Mouse (Mus musculus): ENCODE measurements around the gene Slc26a1.

Slc26a1 gene

DNA sequence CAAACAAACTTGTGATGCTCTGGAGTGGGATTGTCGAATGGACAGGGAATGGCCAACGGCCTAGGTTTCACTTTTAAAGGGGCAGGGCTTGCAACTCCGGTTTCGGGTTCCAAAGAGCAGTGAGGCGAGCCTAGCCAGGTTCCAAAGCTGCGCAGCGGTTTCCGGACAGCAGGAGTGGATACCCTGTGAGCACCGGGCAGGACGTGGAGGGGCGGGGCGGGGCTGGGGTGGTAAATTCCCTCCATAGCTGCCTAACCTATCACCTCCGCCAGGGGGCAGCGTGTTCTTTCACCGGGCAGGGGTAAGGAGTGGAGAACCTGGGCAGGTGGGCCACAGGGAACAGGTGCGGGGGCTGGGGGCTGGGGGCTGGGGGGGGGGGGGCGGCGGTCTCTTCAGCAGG, 16.9 kb upstream of the Slc26a1 start, which contains the start of gene Fgfrl1:
Gene Fgfrl1, plus strand, starts transcription at position 112 of the 400 bp plus-strand sequence.
- in situ Hi-C loops (cut with MboI; ENCODE audit: low sequenced_read_pairs): no loop called here

DNA sequence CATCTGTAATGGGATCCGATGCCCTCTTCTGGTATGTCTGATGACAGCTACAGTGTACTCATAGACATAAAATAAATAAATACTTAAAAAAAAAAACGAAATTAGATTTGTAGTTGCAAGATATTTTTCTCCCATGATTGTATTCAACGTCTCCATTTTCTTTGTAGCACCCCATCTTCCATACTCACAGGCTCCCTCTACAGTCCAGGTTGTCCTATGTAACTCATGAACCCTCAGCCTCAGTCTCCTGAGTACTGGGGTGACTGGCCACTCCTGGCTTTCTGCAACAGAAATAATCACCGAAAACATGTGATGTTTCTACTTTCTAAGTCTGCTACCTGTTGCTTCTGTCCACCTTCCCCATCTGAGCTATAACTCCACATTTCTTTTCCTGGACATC, 15.8 kb upstream of the Slc26a1 start:
- in situ Hi-C loops (cut with MboI; ENCODE audit: low sequenced_read_pairs): no loop called here

DNA sequence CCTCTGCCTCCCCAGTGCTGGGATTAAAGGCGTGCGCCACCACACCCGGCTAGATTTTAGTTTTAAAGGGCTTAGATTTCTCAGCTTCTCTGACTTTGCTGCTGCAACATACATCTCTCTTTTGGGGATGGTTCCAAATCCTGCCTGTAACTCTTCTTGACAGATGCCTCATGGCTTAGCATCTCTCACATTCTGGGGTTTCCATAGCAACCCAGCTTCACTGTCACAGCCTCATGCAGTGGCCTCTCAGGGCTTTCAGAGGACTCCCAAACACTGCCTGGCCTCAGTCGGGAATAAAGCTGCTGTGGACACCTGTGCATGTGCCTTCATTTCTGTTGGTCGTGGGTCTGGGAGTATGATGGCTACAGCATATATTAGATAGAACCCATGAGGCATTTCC, 13.7 kb upstream of the Slc26a1 start:
- in situ Hi-C loops (cut with MboI; ENCODE audit: low sequenced_read_pairs): no loop called here

DNA sequence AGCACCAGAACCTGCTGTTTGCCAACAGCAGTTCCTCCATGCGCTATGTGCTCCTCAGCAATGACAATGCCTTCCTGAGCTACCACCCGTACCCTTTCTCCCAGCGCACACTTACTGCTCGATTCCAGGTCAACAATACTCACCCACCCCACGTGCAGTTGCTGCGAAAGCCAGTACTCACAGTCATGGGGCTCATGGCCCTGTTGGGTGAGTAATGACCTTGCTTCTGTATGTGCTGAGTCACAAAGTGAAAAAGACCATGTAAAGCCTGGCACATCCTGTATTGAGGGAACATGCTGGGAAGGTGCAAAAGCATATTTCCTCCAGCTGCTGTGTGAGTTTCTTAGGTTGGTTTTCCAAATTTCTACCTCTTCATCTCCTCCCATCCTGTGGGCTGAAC, 5.5 kb upstream of the Slc26a1 start:
- in situ Hi-C loops (cut with MboI; ENCODE audit: low sequenced_read_pairs): no loop called here

DNA sequence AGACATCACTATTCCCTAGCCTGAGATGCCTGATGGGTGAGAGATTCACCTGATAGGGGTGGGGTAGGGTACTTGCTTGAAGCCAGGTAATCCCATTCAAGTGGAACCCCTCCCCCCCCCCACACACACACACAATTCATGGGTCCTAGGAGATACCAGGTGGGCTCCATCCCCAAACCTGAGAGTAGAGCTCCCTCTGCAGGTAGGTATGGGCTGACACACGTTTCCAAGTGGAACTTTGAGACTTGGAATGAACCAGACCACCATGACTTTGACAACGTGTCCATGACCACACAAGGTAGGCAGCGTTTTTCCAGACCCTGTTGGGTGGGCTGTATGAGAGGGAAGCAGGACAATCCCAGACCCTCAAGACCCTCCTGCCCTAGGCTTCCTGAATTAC, 4.5 kb upstream of the Slc26a1 start:
- in situ Hi-C loops (cut with MboI; ENCODE audit: low sequenced_read_pairs): no loop called here

DNA sequence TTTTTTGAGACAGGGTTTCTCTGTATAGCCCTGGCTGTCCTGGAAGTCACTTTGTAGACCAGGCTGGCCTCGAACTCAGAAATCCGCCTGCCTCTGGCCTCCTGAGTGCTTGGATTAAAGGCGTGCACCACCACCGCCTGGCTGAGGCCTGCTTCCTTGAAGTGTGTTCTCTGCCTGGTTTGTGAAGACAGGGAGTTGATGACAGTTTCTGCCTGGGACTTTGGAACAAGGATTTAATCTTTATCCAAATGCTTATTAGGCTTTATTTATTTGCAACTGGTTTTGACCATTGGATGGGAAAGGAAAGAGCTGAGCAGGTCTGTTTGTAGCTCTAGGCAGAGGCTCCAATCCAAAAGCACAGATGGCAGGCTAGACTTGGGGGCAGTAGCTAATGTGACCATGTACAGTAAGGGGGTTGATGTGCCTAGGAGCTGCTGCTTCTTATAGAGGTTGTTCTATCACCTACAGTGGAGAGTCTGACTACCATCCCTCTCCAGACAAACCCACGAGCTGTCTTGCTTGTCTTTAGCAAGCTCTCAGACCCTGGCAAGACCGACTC, 3.0 kb upstream of the Slc26a1 start:
- in situ Hi-C loops (cut with MboI; ENCODE audit: low sequenced_read_pairs): no loop called here

DNA sequence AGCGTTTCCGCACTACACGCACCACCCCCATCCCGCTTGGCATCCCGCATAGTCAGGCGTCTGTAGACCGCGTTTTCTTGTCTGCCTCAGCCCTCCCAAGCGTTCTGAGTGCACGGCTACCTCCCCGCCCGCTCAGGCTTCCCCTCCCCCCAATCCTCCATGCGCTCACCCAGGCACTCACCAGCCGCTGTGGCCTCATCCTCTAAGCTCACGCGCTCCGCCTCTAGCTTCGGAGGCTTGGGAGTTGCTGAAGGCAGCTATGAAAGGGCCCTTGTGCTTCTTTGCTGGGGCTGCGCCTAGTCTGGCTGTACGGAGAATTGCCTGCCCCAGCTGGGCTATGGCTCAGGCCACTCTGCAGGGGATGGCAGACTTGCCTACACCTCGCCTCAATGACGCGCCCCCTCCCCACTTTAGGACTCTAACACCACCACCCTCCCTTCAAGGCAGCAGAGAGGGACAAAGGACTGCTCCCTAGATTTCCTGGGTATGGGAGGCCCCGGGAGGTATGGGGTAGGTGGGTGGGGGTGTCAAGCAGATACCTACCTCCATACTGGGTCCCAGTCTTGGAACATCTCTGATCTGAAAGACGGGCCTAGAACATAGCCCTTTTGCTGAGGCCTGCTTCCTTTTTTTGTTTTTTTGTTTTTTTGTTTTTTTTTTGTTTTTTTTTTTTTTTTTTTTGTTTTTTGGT, 2.4 kb upstream of the Slc26a1 start:
- in situ Hi-C loops (cut with MboI; ENCODE audit: low sequenced_read_pairs): no loop called here

DNA sequence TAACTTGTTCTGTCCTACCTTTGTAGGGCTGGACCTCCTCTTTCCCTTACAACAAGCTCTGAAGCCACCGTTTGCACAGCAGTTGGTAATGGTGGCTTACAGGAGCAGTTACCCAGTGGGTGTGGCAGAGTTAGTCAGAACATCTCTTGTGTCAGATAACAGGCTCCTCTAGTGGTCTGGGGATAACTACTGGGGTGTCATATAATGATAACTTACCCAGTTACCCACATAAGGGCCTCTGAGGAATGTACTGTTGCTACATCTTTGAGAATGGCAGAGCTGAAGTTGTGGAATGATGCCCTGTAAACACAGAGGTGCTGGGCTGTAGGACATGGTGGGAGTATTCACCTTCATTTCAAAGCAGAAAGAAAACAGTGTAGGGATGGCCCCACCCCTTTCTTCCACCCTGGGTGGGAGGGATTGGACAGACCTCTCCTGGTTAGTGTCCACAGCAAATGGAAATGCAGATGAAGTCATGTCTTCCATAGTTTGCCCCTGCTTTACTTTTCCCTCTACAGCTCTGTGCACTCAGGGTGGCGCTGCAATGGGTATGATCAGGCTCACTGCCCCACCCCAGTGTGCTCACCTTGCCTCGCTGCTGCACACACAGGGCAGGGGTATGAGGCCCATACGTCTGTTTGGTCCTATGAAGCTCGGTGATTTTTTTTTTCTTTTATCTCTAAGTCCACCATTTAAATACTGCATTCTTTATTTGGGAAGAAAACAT, 1.6 kb upstream of the Slc26a1 start:
- in situ Hi-C loops (cut with MboI; ENCODE audit: low sequenced_read_pairs): no loop called here

DNA sequence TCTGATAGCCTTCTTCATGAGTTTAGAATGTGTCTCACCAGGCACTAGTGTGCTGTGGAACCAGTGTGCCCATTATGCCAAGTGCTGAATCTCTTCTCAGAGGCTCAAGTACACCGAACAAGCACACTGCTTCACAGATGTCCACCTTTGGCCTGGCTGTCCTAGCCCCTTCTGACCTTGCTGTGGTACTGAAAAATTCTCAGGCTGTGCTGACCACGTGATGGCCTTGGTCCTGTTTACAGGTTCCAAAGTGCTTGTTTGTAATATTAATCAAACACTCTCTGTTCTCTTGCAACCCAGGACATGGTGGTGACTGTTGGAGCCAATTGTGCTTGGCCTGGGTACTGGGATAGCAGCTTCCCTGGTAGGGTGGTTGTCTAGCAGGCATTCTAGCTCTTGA, 745 bp downstream of the Slc26a1 start:
- in situ Hi-C loops (cut with MboI; ENCODE audit: low sequenced_read_pairs): no loop called here

DNA sequence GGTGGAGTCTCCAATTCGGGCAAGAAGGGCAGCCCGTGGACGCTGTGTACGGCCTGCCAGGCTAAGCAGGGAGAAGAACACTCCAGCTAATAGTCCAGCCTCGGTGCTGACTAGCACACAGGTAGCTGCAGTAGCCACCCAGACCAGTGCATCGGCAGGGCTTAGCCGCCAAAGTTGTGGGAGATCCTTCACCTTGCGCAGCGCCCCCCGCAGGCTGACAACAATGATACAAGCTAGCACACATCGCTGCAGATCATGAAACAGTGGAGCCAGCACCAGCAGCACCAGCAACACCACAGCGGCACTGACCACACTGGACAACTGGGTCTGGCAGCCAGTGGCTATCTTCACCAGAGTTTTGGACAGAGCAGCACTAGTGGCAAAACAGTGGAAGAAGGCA, 3.6 kb downstream of the Slc26a1 start:
- in situ Hi-C loops (cut with MboI; ENCODE audit: low sequenced_read_pairs): no loop called here

DNA sequence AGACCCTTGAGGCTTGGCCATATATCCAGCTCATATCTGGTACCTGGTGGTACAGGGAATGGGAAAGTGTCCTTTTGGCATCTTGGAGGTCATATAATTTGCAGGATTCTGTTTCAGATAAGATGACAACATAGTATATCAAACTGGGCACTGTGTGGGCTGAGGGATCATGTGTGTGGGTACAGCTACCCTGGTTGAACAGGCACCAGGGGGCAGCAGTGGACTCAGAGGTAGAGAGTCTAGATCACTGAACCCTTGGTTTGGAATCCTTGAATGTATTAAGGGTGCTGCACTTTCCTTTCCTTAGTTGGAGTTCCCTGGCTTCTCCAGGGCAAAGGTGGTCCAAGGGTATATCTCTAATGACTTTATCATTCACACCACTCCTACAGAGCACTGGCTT, 4.6 kb downstream of the Slc26a1 start:
- in situ Hi-C loops (cut with MboI; ENCODE audit: low sequenced_read_pairs): no loop called here

DNA sequence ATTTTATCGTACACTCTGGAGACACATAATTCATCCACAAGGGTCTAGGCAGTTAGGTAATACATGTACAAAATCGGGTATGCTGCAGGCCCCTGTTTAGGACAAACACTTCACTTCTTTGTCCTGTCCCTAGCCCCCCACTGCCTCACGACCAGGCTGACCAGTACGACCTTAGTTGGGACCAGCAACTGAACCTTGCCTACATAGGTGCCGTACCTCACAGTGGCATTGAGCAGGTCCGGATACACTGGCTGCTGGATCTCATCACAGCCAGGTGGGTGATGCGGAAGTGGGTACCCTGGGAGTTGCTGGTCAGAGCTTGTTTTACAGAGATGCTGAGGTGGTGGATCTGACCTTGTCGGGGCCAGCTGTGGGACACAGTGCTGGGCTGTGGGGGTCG, 5.4 kb downstream of the Slc26a1 start:
- in situ Hi-C loops (cut with MboI; ENCODE audit: low sequenced_read_pairs): no loop called here

DNA sequence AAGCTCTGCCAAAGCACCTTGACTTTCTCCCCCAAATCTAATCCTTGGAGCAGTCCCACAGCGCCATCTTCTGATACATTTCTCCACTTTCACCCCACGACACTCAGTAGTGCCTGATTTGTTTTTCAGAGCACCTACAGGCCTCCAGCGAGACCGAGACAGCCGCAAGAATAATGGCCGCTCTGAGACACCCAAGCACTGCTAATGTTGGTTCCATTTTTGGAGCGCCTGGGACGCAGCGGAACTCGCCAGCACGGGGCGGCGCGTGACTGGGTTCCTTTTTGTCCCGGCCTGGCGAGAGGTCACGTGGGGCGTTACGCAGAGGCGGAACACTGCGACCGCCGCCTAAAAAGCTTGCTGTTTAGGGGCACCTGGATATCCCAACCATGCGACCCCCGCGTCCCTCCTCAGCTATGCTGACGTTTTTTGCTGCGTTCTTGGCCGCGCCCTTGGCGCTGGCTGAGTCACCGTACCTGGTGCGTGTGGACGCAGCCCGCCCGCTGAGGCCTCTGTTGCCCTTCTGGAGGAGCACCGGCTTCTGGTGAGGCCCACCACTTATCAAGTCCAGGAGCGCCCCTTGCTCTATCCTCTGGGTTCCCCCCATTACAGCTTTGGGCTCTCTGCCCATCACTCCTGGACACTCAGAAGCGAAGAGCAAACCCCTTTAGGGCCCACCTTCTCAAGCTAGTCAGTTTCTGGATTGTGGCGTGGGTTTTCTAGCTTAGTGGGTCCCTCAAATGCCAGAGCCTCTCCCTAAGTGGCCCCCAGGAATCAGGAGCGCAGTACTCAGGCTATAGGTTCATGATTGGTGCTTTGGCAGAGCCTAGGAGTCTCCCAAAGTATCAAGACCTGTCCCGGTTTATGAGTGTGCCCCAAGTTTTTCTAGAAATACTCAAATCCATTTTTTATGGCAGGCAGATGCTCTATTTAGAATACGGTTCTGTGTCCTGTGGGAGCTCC, 6.1 kb downstream of the Slc26a1 start, which contains the start of gene Dgkq:
Gene Dgkq, minus strand, starts transcription at position 696 of the 960 bp plus-strand sequence.
- in situ Hi-C loops (cut with MboI; ENCODE audit: low sequenced_read_pairs): no loop called here

DNA sequence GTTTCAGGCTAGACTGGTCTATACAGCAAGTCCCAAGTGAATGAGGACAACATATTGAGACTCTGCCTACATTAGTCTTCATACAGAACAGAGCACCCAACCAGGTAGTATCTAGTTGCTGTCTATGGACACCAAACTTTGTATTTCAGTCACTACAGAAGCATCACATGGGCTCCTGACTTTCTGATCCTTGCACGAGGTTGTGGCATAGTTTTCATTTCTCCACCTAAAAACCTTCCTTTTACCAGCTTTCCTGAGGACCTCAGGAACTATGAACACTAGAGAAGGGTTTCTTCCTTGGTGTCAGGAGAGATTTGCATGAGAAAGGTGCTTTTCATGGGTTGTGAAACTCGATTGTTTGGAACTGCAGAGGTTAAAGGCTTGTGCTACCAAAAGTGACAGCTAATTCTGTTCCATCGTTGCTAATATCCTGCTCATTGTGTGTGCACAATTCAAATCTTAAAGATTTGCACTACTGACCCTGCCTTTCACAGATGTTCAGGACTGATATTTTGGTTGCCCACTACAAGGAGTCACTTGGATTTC, 6.9 kb downstream of the Slc26a1 start:
- in situ Hi-C loops (cut with MboI; ENCODE audit: low sequenced_read_pairs): no loop called here

DNA sequence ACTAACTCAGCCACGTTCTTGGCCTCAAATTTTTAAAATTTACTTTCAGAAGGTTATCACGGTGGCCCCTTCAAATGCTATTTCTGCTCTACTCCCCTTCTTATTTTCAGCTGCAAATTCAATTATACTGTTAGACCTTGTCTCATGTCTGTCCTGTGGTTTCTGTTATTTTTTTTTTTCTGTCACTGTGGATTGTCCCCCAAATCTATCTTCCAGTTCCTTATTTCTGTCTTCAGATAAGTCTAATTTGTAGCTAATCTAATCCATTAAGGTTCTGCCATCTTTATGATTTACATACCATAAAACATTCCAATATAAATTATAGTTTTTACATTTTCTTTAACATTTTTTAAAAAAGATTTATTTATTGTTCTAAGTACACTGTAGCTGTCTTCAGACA, 8.0 kb downstream of the Slc26a1 start:
- in situ Hi-C loops (cut with MboI; ENCODE audit: low sequenced_read_pairs): no loop called here

DNA sequence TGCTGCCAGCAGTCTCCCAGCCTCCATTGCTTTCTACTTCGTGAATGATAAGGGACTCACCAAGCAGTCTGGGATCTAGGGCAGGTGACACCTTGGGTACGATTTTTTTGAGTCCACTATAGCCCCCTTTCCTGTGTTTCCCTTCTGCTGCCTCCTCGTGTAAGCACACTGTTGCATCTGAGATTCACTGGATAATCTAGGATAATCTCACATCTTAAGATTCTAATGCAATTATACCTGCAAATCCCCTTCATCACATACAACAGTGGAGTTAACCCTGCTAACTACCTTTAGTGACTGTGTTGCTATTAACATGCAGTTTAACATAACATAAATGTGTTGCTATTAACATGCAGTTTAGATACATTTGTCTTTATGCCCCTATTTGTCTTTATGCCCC, 10.3 kb downstream of the Slc26a1 start:
- in situ Hi-C loops (cut with MboI; ENCODE audit: low sequenced_read_pairs): no loop called here

DNA sequence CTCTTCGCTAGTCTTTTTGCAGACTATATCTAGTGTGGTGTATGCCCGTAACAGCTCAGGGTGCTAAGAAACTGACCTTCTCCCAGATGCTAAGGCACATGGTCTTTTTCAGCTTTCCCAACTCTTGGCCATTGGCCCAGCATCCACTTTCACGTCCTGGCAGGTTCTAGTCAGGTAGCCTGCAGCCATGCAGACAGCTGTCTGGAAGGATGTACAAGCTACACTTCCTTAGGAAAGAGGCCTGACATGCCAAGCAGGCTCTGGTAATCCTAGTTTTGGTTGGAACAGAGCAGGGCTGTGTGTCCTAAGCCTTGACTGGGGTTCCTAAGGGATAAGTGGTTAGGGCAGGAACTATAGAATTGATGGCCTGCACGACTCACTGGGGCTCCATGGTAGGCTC, 12.6 kb downstream of the Slc26a1 start:
- in situ Hi-C loops (cut with MboI; ENCODE audit: low sequenced_read_pairs): no loop called here

DNA sequence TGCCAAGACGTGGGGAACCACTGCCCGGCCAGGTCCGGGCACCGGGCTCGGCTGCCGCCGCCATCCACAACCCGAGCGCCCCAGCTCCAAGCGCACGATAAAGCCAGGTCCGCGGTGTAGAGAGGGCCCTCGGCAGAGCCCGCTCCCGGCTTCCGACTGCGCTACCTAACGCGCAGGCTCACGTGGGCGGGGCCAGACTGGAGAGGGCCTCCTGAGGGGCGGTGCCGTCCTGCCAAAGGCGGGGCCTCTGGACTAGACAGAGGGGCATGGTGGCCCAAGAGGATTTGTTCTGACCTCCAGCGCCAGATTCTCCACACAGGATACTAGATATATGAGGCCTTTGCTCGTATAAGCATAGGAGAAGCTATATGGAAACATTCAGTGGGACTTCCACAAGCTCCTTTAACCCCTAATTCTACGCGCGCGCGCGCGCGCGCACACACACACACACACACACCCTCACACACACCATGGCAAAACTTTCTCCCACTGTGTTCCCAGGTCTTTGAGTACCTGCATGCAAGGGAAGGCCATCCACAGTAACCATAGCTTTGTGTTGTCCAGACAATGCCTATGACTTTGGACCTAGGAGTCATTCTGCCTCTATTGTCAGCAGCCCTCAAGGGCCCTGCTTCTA, 14.6 kb downstream of the Slc26a1 start:
- in situ Hi-C loops (cut with MboI; ENCODE audit: low sequenced_read_pairs): no loop called here

DNA sequence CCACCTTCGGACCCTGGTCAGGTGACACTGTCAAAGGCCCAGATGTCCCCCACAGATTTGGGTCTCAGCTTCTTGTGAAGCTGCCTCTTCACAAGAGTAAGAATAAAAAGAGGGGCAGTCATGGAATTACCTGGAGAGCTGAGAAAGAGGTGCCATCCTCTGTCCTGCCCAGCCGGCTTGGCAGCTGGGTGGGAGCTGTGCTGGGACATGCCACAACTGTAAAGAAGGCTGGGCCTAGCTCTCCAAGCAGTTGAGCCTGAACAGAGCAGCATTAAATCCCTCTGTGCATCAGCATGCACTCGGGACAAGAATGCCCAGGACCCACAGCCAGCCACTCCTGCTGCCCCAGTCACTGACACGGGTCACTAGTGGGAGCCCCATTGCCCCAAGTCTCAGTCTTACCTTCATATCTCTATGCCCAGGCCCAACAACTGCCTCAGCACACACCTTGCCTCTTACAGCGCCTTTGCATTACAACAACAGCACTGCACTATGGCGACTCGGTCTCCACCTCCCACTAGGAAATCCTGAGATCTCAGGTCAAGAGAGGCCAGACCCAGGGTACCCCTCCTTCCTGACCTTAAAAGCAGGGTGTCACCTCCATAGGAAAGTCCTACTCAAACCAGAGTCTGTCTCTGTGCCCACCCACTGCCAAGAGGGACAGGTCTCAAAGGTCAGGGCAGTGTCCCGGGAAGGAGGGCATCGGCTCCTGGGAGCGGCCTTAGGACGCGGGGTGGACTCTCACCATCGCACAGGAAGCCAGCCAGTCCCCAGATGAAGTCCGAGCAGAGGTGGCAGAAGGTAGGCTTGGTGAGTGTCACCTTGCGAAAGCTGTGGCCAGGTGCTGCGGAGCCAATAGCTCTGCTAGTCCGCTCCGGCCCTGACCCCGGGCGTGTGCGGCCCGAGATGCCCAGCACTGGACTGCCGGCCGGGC, 15.4 kb downstream of the Slc26a1 start, which contains the start of gene Idua:
Gene Idua, plus strand, starts transcription at position 634 of the 934 bp plus-strand sequence.
- in situ Hi-C loops (cut with MboI; ENCODE audit: low sequenced_read_pairs): no loop called here

Measured in CH12F3 (cell line).